Mouse (Mus musculus) left cerebral cortex, postnatal 25 days (tissue): ENCODE results near the gene Gin1. TPM values are rescaled to one million over a fixed set of nuclear protein-coding genes. Genes with fewer than 3 reads are reported as not detected.
"Not testable (repeated sequence)": the region's sequence is repeated elsewhere in the genome, so short reads cannot be mapped to it uniquely, and the experiment has no call there.

Source experiments
- DNase-seq, 2 experiments: peaks; one replicate each; pipeline ENCODE4 v3.0.0; 2022; ENCODE audit warnings: low spot score in 2 of 2, mixed read lengths in 1 of 2
- intact Hi-C: fragments of 180-260 bp; cut with DNase I; formaldehyde crosslinking; loops from one replicate; pipeline ENCODE4 v1.15.1; 2025
- total RNA-seq, 2 experiments: library from RNA; stranded (reverse); gene quantifications; 2 replicates each; pipeline ENCODE4 v1.2.3; 2021

Gene Gin1
- total RNA-seq = 10 to 100 TPM; 10.6 to 10.8 TPM

- intact Hi-C loops = loop anchor here (5.0 kb wide), 1 partner anchor 108 kb away; the partner anchor contains the start of gene D1Ertd622e
- DNase-seq = peak; percentile 94 to 97
These were observed at the start of gene Gin1, which contains the start of gene Ppip5k2 for GRCm38 (mm10) chr1:97769904-97770753. Gene Gin1, plus strand, starts transcription at chr1:97770172. Gene Ppip5k2, minus strand, starts transcription at chr1:97770411.

DNA sequence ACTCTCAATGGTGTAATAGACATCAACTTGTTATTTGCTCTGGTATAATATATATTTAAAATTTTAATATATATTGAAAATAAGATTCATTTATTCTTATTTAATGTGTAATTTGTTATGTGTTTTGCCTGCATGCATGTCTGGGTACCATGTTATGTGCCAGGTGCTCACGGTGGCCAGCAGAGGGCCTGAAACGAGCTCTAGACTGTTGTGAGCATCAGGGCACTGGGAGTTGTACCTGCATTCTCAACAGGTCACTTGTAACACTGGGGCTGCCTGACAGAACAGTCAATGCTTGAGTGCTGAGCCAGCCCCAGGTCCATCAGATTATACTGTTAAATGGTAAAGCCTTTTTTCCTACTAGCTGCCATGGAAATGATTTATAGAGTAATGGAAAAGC, 43.2 kb upstream of the Gin1 start:
- intact Hi-C loops = no loop called here
- DNase-seq = no peak

DNA sequence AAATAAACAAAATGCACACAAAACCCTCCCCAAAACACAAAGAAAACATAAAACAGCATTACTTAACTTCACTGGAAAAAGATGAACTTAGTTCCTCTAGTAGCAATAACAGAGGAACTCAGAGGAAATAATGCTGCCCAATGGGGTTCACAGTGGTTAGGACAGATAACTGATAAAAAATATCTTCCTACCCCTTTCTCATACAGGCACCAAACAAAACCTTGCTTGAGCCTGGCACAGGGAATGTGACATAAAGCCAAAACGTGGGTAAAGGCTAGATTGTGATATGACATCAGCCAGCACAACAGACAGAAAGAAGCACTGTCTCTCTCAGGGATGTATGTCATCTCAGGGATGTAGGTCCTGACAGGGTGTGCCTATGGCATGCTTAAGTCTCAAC, 40.6 kb upstream of the Gin1 start:
- no peak for DNase-seq
- intact Hi-C loops = no loop called here

- DNase-seq = no peak
- intact Hi-C loops = no loop called here
These were observed 26.9 kb upstream of the Gin1 start for GRCm38 (mm10) chr1:97743063-97743462.

- DNase-seq = no peak
- intact Hi-C loops = no loop called here
These were observed 24.3 kb upstream of the Gin1 start for GRCm38 (mm10) chr1:97745712-97746111.

DNA sequence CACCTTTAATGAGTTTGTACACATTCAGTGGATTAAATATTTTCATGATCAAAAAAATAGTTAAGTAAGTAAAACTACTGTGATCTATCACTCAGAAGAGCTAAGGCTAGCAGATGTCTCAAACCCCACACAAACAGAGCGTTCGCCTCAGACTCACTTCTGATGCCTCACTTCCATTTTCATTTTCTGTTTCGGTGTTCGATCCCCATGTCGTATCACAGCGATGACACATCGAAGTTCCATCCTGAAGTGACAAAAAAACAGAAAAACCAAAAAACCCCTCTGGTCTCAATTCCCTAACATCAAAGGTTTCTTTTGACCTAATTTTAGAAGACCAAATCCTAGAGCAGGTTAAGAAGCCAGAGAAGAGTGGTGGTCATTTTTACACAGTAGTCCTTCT, 23.7 kb upstream of the Gin1 start:
- intact Hi-C loops = no loop called here
- DNase-seq = no peak

DNA sequence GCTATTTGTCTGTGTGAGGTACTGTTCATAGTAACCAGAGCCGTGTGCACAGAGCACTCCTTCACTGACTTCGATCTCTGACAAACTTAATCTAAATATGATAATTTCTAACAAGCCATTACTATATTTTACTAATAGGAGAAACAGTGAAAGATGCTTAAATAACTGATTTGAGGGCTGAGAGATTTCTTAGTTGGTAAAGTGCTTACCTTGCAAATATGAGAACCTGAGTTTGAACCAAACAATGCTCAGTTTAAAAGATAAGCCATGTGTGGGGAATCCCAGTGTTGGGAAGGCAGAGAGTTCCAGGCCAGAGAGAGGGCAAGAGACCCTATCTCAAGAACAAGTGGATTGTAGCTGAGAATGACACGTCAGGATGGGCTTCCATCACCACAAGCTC, 21.8 kb upstream of the Gin1 start:
- DNase-seq = no peak
- intact Hi-C loops = no loop called here

GRCm38 (mm10) chr1:97753216-97753615, 16.8 kb upstream of the Gin1 start:
- no peak for DNase-seq
- intact Hi-C loops = no loop called here

DNA sequence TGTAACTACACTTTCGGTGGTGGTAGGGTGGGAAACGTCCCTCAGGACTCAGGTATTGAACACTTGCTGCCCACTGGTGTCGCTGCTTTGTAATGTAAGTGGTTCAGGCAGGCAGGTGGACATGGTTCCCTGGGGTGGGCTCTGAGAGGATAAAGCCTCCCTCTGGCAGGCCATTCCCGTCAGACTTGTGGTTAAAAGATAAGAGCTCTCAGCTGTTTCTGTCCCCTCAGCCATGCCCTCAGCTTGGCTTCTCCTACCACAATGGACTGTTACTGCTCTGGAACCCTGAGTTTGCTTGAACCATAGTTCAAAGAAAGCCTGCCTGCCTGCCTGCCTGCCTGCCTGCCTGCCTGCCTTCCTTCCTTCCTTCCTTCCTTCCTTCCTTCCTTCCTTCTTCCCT, 15.6 kb upstream of the Gin1 start:
- no peak for DNase-seq
- intact Hi-C loops = no loop called here

DNA sequence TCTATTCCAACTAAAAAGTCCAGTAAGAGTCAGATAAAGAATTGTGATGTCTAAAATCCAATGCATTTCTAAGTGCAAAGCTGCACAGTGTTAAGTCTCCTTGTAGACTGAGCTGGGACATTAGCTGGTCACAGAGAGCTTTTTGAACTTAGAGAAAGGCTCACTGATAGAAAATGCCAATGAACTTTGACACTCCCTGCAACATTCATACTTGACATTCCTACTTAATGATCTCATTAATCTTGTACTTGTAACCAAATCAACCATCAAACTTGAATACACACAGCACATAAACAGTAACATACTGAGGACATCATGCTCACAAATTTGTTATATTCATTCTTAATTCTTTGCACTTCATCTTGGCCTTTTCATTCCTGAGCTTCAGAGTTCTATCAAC, 10.1 kb upstream of the Gin1 start:
- no peak for DNase-seq
- intact Hi-C loops = no loop called here

DNA sequence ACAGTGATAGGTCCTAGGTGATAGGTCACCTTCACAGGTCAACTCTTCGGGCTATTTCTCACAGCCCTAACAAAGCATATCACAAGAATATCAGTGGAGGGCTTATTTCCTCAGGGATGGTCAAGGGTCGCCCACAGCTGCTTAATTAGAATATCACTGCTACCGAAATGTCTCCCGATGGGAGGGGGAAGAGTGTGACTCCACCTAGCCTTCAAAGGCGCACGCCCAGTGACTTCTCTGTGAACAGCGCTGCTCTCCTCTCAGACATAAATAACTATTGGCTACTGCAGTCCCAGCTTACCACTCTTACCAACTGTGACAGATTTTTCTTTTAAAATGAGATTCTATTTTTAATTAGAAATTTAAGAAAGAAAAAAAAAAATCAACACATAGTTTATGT, 9.4 kb upstream of the Gin1 start:
- intact Hi-C loops = no loop called here
- no peak for DNase-seq

DNA sequence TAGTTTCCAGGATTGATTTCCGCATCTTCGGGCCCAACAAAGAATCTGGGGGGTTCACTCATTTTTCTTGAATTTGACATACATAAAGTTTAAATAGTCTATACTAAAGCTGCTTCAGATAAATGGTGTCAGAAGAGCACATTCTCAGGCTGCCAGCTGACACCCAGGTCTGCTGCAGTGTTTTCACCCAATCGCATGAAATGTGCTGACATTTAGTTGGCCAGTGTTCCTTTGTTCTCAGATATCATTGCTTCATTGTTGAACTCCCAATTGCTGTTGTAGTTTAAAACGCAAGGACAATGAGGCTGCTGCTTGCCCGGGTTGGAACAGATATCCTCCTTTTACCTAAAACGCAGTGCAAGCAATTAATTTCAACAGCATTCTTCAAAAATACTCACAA, 8.5 kb upstream of the Gin1 start:
- intact Hi-C loops = no loop called here
- DNase-seq = no peak

GRCm38 (mm10) chr1:97765712-97766111, 4.3 kb upstream of the Gin1 start:
- intact Hi-C loops, DNase-seq: not testable (repeated sequence)

DNA sequence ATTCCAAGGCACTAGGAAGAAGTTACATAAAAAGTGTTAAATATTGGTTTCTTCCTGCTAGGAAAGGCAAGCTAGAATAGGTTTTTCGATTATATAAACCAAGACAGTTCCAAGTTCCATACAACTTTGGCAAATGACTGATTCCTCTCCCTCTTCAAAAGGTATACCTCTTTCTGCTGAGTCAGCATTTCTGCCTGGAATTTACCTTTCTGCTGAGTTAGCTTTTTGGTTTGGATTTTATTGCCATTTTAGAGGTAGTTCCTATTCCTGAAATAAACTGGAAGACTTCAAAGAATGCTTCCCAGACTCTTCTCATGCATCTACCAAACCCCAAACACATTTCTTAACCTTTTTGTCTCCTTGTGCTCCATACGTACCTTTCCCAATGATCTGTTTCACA, 1.9 kb upstream of the Gin1 start:
- no peak for DNase-seq
- intact Hi-C loops = no loop called here

DNA sequence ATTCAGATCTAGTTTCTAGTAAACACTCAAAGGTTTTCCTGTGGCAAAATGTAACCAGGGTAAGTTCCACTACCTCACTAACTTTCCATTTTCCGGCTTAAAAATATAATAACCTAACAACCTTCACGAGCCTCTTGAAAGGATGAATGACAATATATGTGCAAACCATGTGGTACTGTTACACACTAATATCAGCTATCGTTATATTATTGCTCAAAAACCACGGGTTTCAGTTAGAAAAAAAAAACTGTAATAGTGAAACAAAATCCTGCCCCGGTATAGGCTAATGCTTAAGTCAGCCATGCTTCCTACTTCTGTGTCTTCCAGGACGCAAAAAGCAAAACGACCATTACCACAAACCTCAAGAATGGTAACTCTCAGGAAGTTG, 1.1 kb upstream of the Gin1 start:
- intact Hi-C loops = no loop called here
- no peak for DNase-seq

- intact Hi-C loops = no loop called here
- peak in 1 of 2 experiments; percentile 50 for DNase-seq
These were observed 573 bp upstream of the Gin1 start for GRCm38 (mm10) chr1:97769294-97769903.

GRCm38 (mm10) chr1:97771118-97771517, 1.1 kb downstream of the Gin1 start:
- no peak for DNase-seq
- intact Hi-C loops = loop anchor here (5.0 kb wide), 1 partner anchor 109 kb away; the partner anchor contains the start of gene D1Ertd622e

- intact Hi-C loops = loop anchor here (5.0 kb wide), 1 partner anchor 109 kb away; the partner anchor contains the start of gene D1Ertd622e
- no peak for DNase-seq
These were observed 1.8 kb downstream of the Gin1 start for GRCm38 (mm10) chr1:97771727-97772126.

- DNase-seq = no peak
- intact Hi-C loops = loop anchor here (5.0 kb wide), 1 partner anchor 111 kb away; the partner anchor contains the start of gene D1Ertd622e
These were observed 3.4 kb downstream of the Gin1 start for GRCm38 (mm10) chr1:97773362-97773761.

- DNase-seq = no peak
- intact Hi-C loops = loop anchor here (5.0 kb wide), 1 partner anchor 112 kb away; the partner anchor contains the start of gene D1Ertd622e
These were observed 4.0 kb downstream of the Gin1 start for GRCm38 (mm10) chr1:97773973-97774372.

DNA sequence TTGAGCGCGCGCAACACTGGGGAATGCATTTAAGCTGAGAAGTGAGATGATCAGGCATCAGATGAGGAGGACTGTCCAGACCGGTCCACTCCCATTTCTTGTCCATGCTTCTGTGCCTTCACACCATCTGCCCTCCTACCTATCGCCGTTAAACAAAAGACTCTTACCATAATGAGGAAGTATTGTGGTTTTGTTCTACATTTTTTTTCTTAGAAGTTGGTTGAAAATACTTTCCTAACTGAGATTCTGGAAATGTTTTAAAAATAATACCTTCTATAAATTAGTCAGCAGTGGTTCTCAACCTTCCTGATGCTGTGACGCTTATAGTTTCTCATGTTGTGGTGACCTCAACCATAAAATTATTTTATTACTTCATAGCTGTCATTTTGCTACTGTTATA, 11.7 kb downstream of the Gin1 start:
- DNase-seq = no peak
- intact Hi-C loops = no loop called here
